Mouse (Mus musculus) lung, adult 2 months (tissue): ENCODE measurements around the gene Adam19. TPM values are rescaled to one million over a fixed set of nuclear protein-coding genes. Genes with fewer than 3 reads are reported as not detected.
A peak's percentile ranks its signal among the peaks of the same experiment; 100 is the strongest.

Source experiments
- DNase-seq: peaks from one replicate; pipeline ENCODE4 v3.0.0; 2022
- H3K4me1 ChIP-seq: fragments of 200-500 bp; 2 replicates; pipeline ENCODE4 v1.6.1; 2011; ENCODE audit warnings: low read length; ENCODE audit not compliant: control insufficient read depth, insufficient read depth
- H3K4me3 ChIP-seq: fragments of 200-500 bp; replicated peaks from 2 replicates; pipeline ENCODE3; 2011; ENCODE audit warnings: low read depth, mild to moderate bottlenecking, control low read depth, low read length; ENCODE audit errors: extremely low read depth
- CTCF ChIP-seq: fragments of 200-500 bp; IDR thresholded peaks from 2 replicates; pipeline ENCODE4 v1.5.1; 2011; ENCODE audit warnings: mild to moderate bottlenecking, low read length, control low read depth; ENCODE audit not compliant: insufficient read depth
- POLR2A ChIP-seq: fragments of 200-500 bp; IDR thresholded peaks from 2 replicates; pipeline ENCODE4 v1.6.1; 2011; ENCODE audit warnings: low read depth, mild to moderate bottlenecking, control low read depth, low read length, borderline replicate concordance; ENCODE audit errors: extremely low read depth
- WGBS: fragments of 180-500 bp; shearing (Covaris S2); methylation state at CpG from one replicate; pipeline ENCODE4 v1.1.7; 2018; 5-methylcytosine and 5-hydroxymethylcytosine counted together
- polyA plus RNA-seq: library from polyadenylated mRNA; depleted of rRNA; stranded (reverse); fragments of >200 nt; gene quantifications from 2 replicates; pipeline ENCODE4 v1.2.3, GENCODE M21; 2012

The Adam19 gene
- polyA plus RNA-seq, 1 experiment = 29.4 TPM

- Histone ChIP-seq H3K4me1 (peaks cover 6% of the 10 kb centered on the region), H3K4me3 (no peak overlapping the region)
- no peak for TF ChIP-seq CTCF
- no peak for TF ChIP-seq POLR2A
- no peak for DNase-seq
- 73% methylated on average over 5 of the region's 5 CpGs for WGBS
Observed at GRCm38 (mm10) chr11:46054311-46054710, 1.5 kb upstream of the Adam19 start.

- Histone ChIP-seq H3K4me1 (peaks cover 6% of the 10 kb centered on the region), H3K4me3 (peak overlapping the region; percentile 77)
- TF ChIP-seq CTCF = no peak
- no peak for TF ChIP-seq POLR2A
- 39% methylated on average over 13 of the region's 13 CpGs for WGBS
- DNase-seq = no peak
Observed at GRCm38 (mm10) chr11:46054911-46055895, 589 bp upstream of the Adam19 start.

GRCm38 (mm10) chr11:46056770-46057411 is 1.1 kb downstream of the Adam19 start:
- peak; percentile 45 for DNase-seq
- WGBS = 3% methylated on average over 25 of the region's 25 CpGs
- Histone ChIP-seq H3K4me1 (peaks cover 8% of the 10 kb centered on the region), H3K4me3 (peak overlapping the region; percentile 77)
- TF ChIP-seq CTCF = no peak
- TF ChIP-seq POLR2A = no peak

GRCm38 (mm10) chr11:46058011-46058410 is 2.2 kb downstream of the Adam19 start:
- TF ChIP-seq CTCF (no peak), POLR2A (no peak)
- no peak for DNase-seq
- Histone ChIP-seq H3K4me1 (peaks cover 11% of the 10 kb centered on the region), H3K4me3 (peak overlapping the region; percentile 55)
- WGBS = 28% methylated on average over 9 of the region's 9 CpGs

GRCm38 (mm10) chr11:46058916-46059315 is 3.1 kb downstream of the Adam19 start:
- Histone ChIP-seq H3K4me3 (no peak overlapping the region), H3K4me1 (peaks cover 17% of the 10 kb centered on the region)
- 79% methylated on average over 4 of the region's 4 CpGs for WGBS
- DNase-seq = no peak
- TF ChIP-seq CTCF = no peak
- no peak for TF ChIP-seq POLR2A

GRCm38 (mm10) chr11:46059887-46060650 is 4.3 kb downstream of the Adam19 start:
- Histone ChIP-seq H3K4me3 (no peak overlapping the region), H3K4me1 (peaks cover 22% of the 10 kb centered on the region)
- DNase-seq = no peak
- TF ChIP-seq POLR2A = no peak
- TF ChIP-seq CTCF = 0 out of 2 replicates have a peak, but pooled peaks have one; percentile 30
- WGBS = 61% methylated on average over 8 of the region's 8 CpGs

- Histone ChIP-seq H3K4me1 (peaks cover 22% of the 10 kb centered on the region), H3K4me3 (peak overlapping the region; percentile 15)
- 66% methylated on average over 5 of the region's 5 CpGs for WGBS
- DNase-seq = peak; percentile 47
- TF ChIP-seq CTCF (no peak), POLR2A (no peak)
Observed at GRCm38 (mm10) chr11:46060651-46061020, 4.8 kb downstream of the Adam19 start.

- DNase-seq = no peak
- Histone ChIP-seq H3K4me1 (peaks cover 31% of the 10 kb centered on the region), H3K4me3 (no peak overlapping the region)
- TF ChIP-seq POLR2A (no peak), CTCF (no peak)
- 39% methylated on average over 6 of the region's 6 CpGs for WGBS
Observed at GRCm38 (mm10) chr11:46061776-46062445, 6.1 kb downstream of the Adam19 start.

GRCm38 (mm10) chr11:46062569-46062968 is 6.8 kb downstream of the Adam19 start:
- TF ChIP-seq CTCF (no peak), POLR2A (no peak)
- no peak overlapping the region for H3K4me3 ChIP-seq
- no peak for DNase-seq
- WGBS = 37% methylated on average over 4 of the region's 4 CpGs
- peaks cover 28% of the 10 kb centered on the region for H3K4me1 ChIP-seq
